Mouse (Mus musculus) bone marrow, adult 2 months (tissue): ENCODE results near the gene Fam155a.

Experiments used
- CTCF ChIP-seq: fragments of 200-500 bp; IDR thresholded peaks from 2 replicates; pipeline ENCODE4 v1.5.1; 2011; ENCODE audit warnings: low read length, control low read depth; ENCODE audit not compliant: control insufficient read depth, insufficient read depth
- POLR2A ChIP-seq: fragments of 200-500 bp; IDR thresholded peaks from 2 replicates; pipeline ENCODE4 v1.6.1; 2011; ENCODE audit warnings: low read depth, mild to moderate bottlenecking, control low read depth, low read length, borderline replicate concordance; ENCODE audit not compliant: control insufficient read depth

DNA sequence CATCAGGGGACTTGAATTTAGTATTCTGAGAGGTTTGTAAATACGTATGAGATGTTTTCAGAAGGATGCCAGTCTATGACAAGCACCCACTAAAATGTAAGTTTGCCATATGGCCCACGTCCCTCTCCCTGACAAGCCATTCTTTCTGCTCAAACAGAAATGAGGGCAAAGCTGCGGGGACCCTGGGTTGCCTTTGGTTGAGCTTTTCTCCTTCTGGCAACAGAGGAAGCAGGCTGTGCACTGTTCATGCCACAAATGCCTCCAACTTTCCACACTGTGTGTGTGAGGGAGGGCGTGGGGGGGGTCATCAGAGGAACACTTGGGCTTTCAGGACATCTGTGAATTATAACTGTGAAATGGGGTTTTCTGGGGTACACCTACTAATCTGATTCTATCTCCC lies 426.8 kb downstream of the Fam155a start:
- TF ChIP-seq CTCF = no peak
- TF ChIP-seq POLR2A = no peak
